Mouse (Mus musculus) gastrocnemius, postnatal 10 days (tissue): Measurements from ENCODE around the gene Tubg2. TPM values are rescaled to one million over a fixed set of nuclear protein-coding genes. Genes with fewer than 3 reads are reported as not detected.

Experiments
- DNase-seq: peaks from one replicate; pipeline ENCODE4 v3.0.0; 2021; ENCODE audit warnings: mixed read lengths
- total RNA-seq, 2 experiments: library from RNA; stranded (reverse); gene quantifications; 2 replicates each; pipeline ENCODE4 v1.2.3; 2021

The Tubg2 gene
- total RNA-seq, 2 experiments from 2014 or later, result 5.5 to 6.3 TPM

DNA sequence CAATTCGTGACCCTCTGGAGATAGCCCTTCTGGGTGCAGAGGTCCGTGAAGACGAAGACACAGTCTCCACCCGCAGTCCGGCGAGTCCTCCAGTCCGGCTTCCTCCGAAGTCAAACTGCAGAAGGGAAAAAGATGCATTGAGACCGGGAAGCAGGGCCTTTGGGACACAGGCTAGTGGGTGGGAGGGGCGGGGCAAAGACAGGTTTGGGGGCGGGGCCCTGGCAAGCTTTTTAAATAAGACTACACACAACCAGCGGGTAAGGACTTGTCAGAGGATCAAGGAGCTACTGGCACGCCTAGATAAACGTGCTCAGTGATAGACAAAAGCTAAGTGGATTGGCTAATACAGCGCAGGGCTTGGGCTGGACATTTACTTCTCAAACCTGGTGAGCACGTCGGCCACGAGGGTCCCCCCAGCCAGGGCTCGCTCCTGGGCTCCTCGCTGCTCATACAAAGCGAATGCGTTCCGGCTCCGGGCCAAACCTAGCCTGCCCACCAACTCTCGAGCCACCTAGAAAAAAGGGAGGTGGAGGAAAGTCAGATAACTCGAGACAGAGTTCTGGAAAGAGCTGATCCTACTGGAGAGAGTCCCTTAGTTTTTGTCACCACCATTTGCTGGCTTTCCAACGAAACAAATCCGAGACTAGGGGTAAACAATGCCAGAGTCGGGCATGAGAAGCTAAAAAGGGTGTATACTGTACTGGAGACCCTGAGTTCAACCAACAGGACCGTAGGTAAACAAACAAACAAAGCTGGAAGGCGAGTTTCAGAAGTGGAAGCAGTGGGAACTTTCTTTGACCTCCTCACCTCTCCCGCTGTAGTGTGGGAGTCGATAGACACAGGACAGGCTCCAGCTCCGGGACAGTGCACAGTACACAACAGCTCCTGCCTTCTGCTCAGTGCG, 9.2 kb downstream of the Tubg2 start:
- no peak for DNase-seq

GRCm38 (mm10) chr11:101166357-101166756, 10.7 kb downstream of the Tubg2 start:
- DNase-seq, result no peak

DNA sequence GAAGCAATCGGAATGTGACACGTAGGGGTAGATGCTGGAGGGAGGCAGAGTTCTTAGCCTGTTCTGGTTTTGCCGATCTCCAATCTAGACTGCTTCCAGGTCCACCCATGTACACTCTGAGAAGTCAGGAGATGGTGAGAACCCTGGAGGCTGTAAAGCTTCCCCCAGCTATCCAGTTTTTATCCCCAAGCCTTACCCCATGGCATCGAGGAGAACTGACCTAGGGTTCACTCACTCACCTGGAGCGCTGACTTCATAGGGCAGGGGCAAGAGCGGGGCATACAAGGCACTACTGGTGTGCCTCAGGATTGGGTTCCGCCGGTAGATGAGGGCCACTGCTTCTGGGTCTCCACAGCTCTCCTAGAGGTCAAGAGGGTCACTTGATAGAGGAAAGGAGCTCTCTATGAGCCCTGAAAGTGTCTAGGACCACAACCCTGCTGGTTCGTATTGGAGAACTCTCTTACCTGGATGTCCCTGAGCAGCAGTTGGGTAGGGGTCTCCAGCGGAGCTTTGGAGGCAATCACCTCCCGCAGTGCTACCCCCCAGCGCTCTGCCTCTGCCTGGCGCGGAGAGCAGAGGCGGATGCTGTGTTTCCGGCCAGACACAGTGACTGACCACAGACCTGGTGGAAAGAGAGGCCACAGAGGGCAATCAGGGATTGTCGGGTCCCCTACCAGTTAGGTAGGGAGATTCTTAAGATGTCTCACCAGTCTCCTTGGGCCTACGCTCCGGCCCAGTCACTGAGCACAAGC, 11.7 kb downstream of the Tubg2 start:
- no peak for DNase-seq

- DNase-seq, result no peak
Observed at GRCm38 (mm10) chr11:101167963-101168300, 12.2 kb downstream of the Tubg2 start.

DNA sequence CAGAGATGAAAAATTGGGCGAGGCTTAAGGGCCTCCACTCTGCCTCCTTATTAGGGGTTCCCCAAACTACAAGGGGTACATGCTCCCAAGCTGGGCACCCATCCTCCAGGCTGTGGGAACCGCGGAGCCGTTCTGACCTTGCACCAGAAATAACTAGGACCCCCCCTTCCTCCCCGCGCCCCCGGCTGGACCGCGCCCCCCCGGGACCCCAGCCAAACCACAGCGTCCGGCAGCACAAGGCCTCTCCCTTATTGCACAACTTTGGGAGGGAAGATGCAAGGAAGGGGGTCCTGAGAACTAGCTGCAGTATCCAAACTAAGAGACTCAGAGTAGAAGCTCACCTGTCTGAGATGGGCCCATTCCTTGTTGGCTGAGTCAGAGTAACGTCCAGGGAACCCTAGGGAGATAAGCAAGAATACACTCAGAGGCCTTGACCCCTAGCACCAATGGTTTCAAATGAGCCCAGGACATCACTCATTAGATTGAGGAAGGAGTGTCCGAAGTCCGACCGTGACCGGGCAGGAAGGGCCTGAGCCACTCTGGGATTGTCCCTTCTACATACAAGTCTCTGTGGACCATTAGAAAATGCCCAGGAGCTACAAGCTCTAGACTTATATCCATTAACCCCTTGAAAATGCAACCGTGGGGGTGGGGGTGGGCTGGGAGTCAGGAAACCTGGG, 12.7 kb downstream of the Tubg2 start:
- no peak for DNase-seq

DNA sequence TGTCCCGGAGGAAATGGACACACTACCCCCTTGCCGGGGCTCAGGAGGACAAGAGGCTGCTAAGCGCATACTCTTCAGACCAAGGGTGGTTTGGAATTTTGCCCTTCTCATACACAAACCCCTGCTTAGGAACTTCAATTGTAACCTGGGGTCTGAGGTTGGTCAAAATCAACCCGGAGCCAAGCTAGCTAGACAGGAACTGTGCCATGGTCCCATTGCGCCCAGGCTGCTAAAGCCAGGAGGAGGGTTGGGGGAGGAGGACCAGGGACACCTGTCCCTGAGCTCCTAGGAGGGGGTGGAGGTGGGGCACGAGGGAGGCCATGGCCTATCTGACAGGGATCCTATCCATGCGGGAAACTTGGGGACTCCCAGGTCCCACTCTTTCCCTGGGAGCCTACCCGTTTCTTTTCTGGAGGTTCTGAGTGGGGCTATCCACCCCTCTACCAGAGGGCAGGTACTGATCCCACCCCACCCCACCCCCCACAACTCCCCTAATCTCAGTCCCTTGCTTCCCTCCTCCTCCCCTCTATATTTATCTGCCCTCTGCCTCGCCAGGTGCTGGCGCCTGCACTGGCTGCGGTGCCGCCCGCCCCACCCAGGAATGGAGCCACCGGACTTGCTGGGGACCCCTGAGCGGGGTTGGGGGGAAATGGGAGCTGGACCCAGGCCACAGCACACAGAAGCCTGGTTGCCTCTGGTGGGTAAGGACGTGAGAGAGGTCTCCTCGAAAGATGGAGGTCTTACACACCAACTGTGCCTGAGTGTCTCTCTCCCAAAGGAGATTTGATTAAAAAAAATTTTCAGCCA, 13.8 kb downstream of the Tubg2 start:
- no peak for DNase-seq

- peak; percentile 79 for DNase-seq
Observed at GRCm38 (mm10) chr11:101170354-101170810, 14.7 kb downstream of the Tubg2 start, which contains the start of gene Cntnap1. Gene Cntnap1, plus strand, starts transcription at chr11:101170523.

DNA sequence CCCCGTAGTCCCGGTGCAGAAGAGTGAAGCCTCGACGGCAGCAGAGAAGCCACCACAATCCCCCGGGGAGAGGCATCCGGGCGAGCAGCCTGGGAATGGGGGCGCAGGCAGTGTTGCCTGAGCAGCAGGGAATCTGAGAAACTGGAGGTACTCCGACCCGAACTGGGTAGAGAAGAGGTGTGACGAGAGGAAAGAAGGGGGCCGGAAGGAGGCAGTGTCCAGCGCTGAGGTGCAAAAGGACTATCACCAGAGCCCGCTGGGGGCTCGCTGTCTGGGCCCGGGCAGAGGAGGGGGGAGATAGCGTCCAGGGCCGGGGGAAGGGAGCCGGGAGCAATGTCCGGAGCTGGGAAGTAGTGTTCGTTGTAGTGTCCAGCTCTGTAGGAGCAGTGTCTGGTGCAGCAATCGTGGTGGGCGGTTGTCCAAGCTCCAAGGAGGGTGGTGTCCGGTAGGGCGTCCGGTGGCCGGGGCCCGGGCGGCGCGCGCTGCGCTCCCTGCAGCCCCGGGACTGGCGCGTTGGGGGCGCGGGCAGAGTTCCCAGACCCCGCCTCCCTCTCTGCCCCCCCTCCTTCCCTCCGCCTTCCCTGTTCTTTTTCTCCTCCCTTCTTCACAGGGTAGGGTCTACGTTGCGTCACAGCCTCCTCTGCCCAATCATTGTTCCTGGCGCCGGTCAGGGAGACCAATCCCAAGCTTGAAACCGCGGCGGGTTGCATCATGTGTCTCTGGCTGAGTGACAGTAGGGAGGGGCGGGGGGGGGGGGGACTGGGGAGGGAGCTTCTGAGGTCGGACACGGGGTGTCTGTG, 15.3 kb downstream of the Tubg2 start, which contains the start of gene Plekhh3:
Gene Plekhh3 (minus strand): TSS at position 541 of the 800 bp plus-strand sequence.
- DNase-seq, result peak; percentile 93

- DNase-seq, result peak; percentile 68
Observed at GRCm38 (mm10) chr11:101171721-101172433, 16.2 kb downstream of the Tubg2 start.

DNA sequence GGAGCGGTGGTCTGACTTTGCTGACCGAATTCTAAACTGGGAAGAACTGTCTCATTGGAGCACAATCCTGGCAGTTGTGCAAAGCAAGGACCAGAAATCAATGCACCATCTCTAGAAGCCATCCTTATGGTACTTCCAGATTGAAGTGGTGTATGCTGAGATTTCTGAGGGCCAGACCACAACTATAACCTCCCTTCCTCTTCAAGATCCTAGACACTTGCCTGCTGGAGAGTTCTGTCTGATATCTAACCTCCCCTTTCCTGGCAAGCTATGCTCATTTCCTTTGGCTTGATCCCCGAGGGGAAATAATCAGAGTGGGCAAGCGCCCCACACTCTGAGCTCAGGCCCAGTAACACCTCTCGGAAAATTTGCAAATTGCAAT, 16.7 kb downstream of the Tubg2 start:
- no peak for DNase-seq

GRCm38 (mm10) chr11:101173112-101173511, 17.4 kb downstream of the Tubg2 start:
- peak; percentile 43 for DNase-seq

DNA sequence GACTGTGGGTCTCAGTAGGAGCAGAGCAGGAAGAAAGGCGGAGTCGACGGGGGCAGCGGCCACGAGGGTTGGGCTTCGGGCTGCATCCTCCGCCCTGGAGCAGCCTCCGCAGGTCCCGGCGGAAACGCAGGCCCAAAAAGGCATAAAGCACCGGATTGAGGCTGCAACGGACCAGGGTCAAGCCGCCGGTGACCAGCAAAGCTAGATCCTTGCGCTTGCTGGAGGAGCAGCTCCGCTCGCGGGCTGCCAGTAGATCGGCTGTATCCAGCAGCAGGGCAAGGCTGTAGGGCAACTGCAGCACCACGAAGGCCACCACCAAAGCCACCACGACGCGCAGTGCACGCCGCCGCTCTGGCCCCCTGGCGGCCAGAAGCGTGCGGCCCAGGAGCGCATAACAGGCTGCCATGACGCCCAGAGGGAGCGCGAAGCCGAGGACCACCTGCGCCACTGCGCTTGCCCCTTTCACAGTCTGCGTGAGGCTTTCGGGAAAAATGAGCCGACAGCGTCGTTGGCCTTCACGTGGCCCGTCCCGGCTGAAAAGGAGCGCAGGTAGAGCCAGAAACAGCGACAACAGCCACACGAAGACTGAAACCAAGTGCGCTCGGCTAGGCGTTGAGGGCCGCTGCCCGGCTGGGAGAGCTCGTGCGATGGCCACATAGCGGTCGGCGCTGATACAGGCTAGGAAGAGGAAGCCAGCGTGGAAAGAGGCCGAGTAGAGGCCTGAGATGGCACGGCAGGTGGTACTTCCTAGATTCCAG, 18.1 kb downstream of the Tubg2 start:
- peak; percentile 75 for DNase-seq

DNA sequence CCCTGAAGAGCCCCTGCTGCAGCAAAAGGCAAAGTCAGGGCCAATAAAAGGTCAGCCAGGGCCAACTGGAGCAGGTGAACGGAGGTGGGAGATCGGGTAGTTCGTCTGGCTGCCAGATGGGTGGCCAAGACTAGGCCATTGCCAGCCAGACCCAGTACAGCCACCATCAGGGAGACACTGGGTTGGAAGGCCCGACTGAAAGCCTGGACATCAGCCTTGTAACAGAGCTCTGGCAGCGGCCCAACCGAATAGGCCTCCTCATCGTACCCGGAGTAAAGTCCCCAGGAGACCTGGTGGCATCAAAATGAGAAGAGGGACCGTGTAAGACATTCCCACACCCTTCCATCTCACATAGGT, 18.7 kb downstream of the Tubg2 start:
- DNase-seq, result peak; percentile 51

DNA sequence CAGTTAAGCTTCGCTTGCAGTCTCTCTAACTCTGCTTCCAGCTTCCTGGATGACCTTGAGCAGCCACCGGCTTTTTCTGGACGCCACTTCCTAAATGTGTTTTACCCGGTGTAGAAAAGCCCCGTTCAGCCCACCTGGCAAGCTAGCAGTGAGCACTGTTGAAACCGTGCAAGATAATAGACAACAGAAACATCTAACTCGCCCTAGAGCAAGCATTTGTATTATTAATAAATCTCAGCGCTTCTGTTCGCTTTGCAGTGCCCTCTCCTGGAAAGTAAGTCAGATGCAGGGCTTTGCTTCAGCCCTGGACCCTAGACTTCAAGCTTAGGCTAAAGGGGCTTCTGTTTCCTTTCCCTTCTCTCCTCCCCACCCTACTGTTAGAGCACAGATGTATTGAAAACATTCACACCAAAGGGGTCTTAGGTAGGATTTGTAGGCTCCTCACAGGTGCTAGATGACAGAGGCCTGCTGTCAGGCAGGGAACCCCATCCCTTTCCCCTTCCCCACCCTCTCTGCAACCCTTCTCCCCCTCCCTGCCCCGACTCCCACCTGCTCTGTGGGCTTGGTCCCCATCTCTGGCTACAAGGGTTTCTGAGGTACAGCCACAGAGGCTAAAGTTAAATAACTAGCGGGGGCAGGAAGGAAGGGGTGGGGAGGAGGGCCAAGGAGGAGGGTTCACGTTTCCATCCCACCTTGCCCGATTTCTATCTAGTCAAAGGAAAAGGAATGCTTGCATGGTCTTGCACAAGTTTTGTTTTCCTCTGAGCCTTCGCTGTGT, 19.3 kb downstream of the Tubg2 start, which contains the start of gene Ccr10:
Gene Ccr10 (minus strand): TSS at position 593 of the 778 bp plus-strand sequence.
- DNase-seq, result no peak

DNA sequence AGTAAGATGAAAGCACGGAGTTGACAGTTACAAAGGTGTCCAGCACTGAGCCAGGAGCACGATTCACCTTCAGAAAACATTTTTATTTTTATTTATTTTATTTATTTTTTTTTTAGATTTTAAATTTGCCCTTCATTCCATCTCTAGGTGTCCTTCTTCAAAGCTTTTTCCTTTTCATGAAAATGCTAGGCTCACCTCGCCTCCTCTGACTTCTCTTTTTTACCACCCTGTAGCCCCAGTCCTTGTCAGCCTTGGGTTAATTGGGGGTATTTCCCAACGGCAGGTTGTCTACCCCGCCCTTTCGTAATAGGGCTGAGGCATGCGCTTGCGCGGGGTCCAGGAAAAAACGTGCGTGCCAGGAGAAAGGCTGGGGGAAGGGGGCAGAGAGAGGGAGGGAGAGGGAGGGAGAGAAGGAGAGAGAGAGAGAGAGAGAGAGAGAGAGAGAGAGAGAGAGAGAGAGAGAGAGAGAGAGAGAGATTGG, 20.0 kb downstream of the Tubg2 start:
- DNase-seq, result no peak

DNA sequence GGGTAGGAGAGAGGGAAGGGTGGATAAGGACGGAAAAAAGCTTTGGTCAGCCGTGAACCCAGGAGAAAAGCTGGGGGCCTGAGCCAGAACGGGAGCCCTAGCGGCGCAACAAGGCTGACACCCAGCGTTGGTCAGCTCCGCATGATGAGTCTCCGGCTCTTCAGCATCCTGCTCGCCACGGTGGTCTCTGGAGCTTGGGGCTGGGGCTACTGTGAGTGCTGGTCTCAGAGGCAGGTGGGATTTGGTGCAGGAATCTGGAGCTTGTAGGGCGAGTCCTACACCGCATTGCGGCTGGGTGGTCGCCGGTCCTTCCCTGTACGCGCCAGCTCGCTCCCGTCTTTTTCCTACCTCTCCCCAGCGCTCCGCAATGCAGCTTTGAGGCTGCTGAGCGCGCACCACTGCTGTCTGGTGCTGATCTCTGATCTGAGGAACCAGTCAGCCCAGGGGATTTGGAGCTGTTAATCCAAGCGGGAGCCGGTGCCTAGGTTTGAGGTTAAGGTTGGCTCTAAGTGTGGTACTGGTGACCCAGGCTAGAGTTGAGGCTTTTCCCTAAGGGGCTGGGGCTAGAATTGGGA, 20.5 kb downstream of the Tubg2 start:
- peak; percentile 56 for DNase-seq

- DNase-seq, result peak; percentile 55
Observed at GRCm38 (mm10) chr11:101176933-101177773, 21.4 kb downstream of the Tubg2 start.
